Mouse (Mus musculus): ENCODE measurements around the gene Rgs8.

- TF ChIP-seq CTCF (IDR thresholded peaks at IDR 0.05; ENCODE audit: low read depth, low read length) (no peak), POLR2A (IDR thresholded peaks at IDR 0.05; ENCODE audit: borderline replicate concordance, low read depth, low read length) (no peak)
Measured at GRCm38 (mm10) chr1:153734866-153735265, 82.0 kb downstream of the Rgs8 start.
